Mouse (Mus musculus): ENCODE measurements at regions not wholly inside any gene's neighbourhood (a gene's known extent, or its start where the extent isn't known, plus 50 kb on each side); places are given as distances from the start of the nearest gene placed in this dataset.

- TF ChIP-seq CTCF (IDR thresholded peaks at IDR 0.05; ENCODE audit: insufficient read depth, low read length) (no peak), POLR2A (IDR thresholded peaks at IDR 0.05; ENCODE audit: borderline replicate concordance, extremely low read depth, low read depth, low read length) (no peak)
These were observed 229.6 kb upstream of the Pgrmc2 start for GRCm38 (mm10) chr3:41312492-41312891.
